Mouse (Mus musculus) layer of hippocampus, adult 8-10 months (tissue): ENCODE measurements around the gene Thyn1. TPM values are rescaled to one million over a fixed set of nuclear protein-coding genes. Genes with fewer than 3 reads are reported as not detected.
A peak's percentile ranks its signal among the peaks of the same experiment; 100 is the strongest.

ENCODE experiments used
- DNase-seq, 2 experiments: peaks; one replicate each; pipeline ENCODE4 v3.0.0; 2022; ENCODE audit warnings: low spot score in 2 of 2
- total RNA-seq, 4 experiments: library from RNA; stranded (reverse); gene quantifications; 2 replicates each; pipeline ENCODE4 v1.2.4; 2022

Thyn1 gene
- total RNA-seq, 4 experiments from 2014 or later, result 84.4 to 97.1 (median 94.3) TPM

GRCm38 (mm10) chr9:27029828-27030762 is 30.6 kb downstream of the Thyn1 start, which contains the start of the genes Vps26b and Ncapd3:
Vps26b (minus strand) TSS chr9:27030065.
Ncapd3 (plus strand) TSS chr9:27030175.
- DNase-seq, result peak; percentile 95 to 97

DNA sequence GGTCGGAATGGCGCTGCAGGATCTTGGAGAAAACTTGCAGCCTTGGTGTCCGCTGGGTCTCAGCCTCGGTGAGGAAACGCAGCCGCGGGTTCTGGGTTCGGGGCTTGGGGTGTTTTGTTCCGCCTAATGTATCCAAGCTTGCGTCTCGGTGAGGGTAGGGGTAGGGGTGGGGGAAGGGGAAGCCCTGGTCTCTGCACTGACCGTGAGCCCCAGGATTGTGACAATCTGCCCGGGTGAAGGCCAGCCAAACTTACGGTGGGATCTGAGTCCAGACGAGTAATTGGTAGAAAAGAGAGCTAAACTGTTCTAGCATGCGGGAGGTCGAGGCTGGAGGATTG is 31.2 kb downstream of the Thyn1 start:
- no peak for DNase-seq

GRCm38 (mm10) chr9:27043892-27044291 is 44.4 kb downstream of the Thyn1 start:
- no peak for DNase-seq

DNA sequence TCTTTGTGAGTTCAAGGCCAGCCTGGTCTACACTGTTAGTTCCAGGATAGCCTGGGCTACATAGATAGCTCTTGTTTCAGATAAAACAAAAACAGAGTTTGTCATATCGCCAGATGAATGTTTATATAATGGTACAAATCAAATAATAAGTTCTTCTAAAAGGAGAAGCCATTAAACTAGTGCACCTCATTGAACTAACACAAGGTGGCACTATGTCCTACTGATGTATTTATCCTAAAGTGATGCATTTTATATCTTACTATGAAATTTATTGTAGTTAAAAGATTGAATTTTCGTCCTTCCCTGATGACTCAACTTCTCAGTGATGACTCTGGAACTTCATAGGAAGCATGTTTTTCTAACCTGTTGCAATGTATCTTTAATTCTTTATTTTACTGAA is 50.0 kb downstream of the Thyn1 start:
- no peak for DNase-seq

Other genes with a start within 250 kb of the Thyn1 start
- 1 to 10 TPM in 1 of 4 experiments, under 1 TPM in 3; 0.34 to 1.0 (median 0.44) TPM for gene Glb1l2, start 193.2 kb upstream of the Thyn1 start, total RNA-seq
- not detected for gene Glb1l3, start 138.8 kb upstream of the Thyn1 start, total RNA-seq
- gene Gm1110, start 76.6 kb upstream of the Thyn1 start, total RNA-seq, result not detected
- gene Acad8, start 144 bp upstream of the Thyn1 start, total RNA-seq, result 10 to 100 TPM; 33.4 to 46.6 (median 39.7) TPM
- gene Vps26b, start 30.4 kb downstream of the Thyn1 start, total RNA-seq, result 100 to 1,000 TPM in 2 of 4 experiments, 10 to 100 TPM in 2; 93.9 to 110 (median 103) TPM
- 10 to 100 TPM; 17.8 to 22.9 (median 21.7) TPM for gene Ncapd3, start 30.5 kb downstream of the Thyn1 start, total RNA-seq
- gene Jam3, start 155.7 kb downstream of the Thyn1 start, total RNA-seq, result 10 to 100 TPM; 37.2 to 45.0 (median 41.6) TPM